Mouse (Mus musculus) hindbrain, embryonic 11.5 days (tissue): ENCODE results near the gene Atrnl1. TPM values are rescaled to one million over a fixed set of nuclear protein-coding genes. Genes with fewer than 3 reads are reported as not detected.

Experiments
- ATAC-seq: fragments of 200-750 bp; cut with Nextera tagmentation; 2 replicates; pipeline ENCODE4 v1.8.0; 2017; ENCODE audit warnings: mild to moderate bottlenecking, moderate TSS enrichment, moderate library complexity; ENCODE audit not compliant: low FRiP score
- DNase-seq: peaks from one replicate; pipeline ENCODE4 v3.0.0-alpha.2; 2015; ENCODE audit warnings: low spot score
- H3K27ac ChIP-seq: fragments of 300-500 bp; sonication (generic); 2 replicates; pipeline ENCODE4 v1.5.1; 2014; ENCODE audit warnings: mild to moderate bottlenecking, low read depth, low read length
- H3K27me3 ChIP-seq: fragments of 300-500 bp; sonication (generic); 2 replicates; pipeline ENCODE4 v1.6.1; 2014; ENCODE audit warnings: mild to moderate bottlenecking, low read length, moderate library complexity, mixed read lengths; ENCODE audit not compliant: control insufficient read depth, insufficient read depth
- H3K36me3 ChIP-seq: fragments of 300-500 bp; sonication (generic); 2 replicates; pipeline ENCODE4 v1.6.1; 2014; ENCODE audit warnings: mild to moderate bottlenecking, low read length, moderate library complexity, mixed read lengths; ENCODE audit not compliant: control insufficient read depth, insufficient read depth
- H3K4me1 ChIP-seq: fragments of 300-500 bp; sonication (generic); replicated peaks from 2 replicates; pipeline ENCODE4 v1.6.1; 2014; ENCODE audit warnings: low read length, mixed read lengths; ENCODE audit not compliant: control insufficient read depth, insufficient read depth
- H3K4me2 ChIP-seq: fragments of 300-500 bp; sonication (generic); replicated peaks from 2 replicates; pipeline ENCODE4 v1.6.1; 2014; ENCODE audit warnings: mild to moderate bottlenecking, low read depth, low read length
- H3K4me3 ChIP-seq: fragments of 300-500 bp; sonication (generic); 2 replicates; pipeline ENCODE4 v1.5.1; 2014; ENCODE audit warnings: low read depth, low read length
- H3K9ac ChIP-seq: fragments of 300-500 bp; sonication (generic); 2 replicates; pipeline ENCODE4 v1.6.1; 2014; ENCODE audit warnings: low read depth, low read length
- H3K9me3 ChIP-seq: fragments of 300-500 bp; sonication (generic); 2 replicates; pipeline ENCODE4 v1.6.1; 2016; ENCODE audit warnings: low read length; ENCODE audit not compliant: control insufficient read depth
- WGBS: fragments of 180-500 bp; shearing (Covaris S2); extraction: QIAGEN DNeasy Blood & Tissue Kit; methylation state at CpG from one replicate; pipeline ENCODE4 v1.1.7; 2014; 5-methylcytosine and 5-hydroxymethylcytosine counted together
- polyA plus RNA-seq: library from polyadenylated mRNA; unstranded; fragments of >200 nt; fragmentation: Nextera tagmentation; extraction: Ambion mirVana; gene quantifications from 2 replicates; pipeline ENCODE4 v1.2.1, GENCODE M21; 2014

Gene Atrnl1
- polyA plus RNA-seq, 1 experiment from 2014 or later, result 6.6 TPM

DNA sequence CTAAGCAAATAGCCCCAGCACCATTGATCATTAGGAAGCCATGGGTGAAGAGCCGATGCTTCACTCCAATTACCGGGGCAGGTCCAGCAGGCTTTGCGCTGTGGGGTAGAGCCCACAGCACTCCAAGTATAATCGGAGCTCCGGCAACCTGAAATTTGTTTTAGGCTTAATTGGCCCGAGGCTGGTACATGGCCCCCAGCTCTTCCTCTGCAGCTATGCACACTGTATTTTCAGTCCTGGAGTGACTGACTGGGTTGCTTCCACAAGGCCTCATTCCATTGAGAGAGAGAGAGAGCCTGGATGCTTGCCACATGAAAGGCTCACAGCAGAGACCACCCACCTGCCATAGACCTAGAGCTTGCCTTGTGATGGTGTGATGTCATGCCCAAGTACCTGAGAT, 555.3 kb downstream of the Atrnl1 start:
- Histone ChIP-seq H3K27ac (no peak overlapping the region), H3K27me3 (no peaks in the 10 kb centered on the region), H3K4me2 (no peak overlapping the region), H3K4me1 (peaks cover 6% of the 10 kb centered on the region; the same call in 1 of the 2 replicates), H3K36me3 (no peaks in the 10 kb centered on the region), H3K9me3 (no peaks in the 10 kb centered on the region), H3K9ac (no peak overlapping the region), H3K4me3 (no peak overlapping the region)
- DNase-seq (no peak), ATAC-seq (no peak)
- 73% methylated on average over 6 of the region's 6 CpGs for WGBS

DNA sequence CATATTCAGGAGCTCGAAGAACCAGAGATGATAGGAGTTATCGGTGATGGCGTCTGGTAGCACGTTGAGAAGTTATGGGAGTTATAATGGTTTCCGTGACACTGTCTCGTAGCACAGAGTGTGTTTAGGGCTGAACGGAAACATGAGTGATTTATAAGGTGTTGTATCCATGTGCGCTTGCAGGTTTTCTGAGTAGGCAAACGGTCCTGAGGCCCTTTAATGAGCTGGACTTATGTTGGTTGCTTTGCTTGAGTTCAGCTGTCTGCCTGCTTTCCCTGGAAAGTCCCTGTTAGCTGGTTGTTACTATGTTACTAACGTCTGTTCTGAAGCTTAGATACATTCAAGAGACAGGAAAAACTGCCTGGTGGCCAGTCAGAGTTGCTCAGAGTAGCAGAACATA, 567.6 kb downstream of the Atrnl1 start:
- Histone ChIP-seq H3K36me3 (no peaks in the 10 kb centered on the region), H3K4me2 (no peak overlapping the region), H3K4me1 (no peaks in the 10 kb centered on the region), H3K9me3 (no peaks in the 10 kb centered on the region), H3K27me3 (no peaks in the 10 kb centered on the region), H3K9ac (no peak overlapping the region), H3K27ac (no peak overlapping the region), H3K4me3 (no peak overlapping the region)
- no peak for DNase-seq
- ATAC-seq, result no peak
- whole genome bisulfite sequencing, result 91% methylated on average over 10 of the region's 10 CpGs

DNA sequence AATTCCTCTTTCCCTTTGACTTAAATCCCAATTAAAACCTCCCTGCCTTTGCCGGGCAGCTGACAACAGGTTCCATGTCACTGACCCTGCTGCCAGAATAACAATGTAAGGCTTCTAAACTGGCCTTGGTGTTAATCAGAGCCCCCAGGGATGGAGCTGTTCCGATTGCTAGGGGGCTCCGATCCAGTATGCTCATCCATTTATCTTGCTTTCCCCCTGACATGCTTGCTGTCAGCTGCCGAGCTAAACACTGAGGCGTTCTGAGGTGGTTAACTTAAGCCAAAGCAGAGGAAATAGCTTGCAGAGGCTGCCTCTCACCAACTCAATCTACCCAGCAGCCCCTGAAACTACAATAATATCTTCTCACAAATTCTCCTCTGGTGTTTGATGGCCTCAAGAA, 569.9 kb downstream of the Atrnl1 start:
- no peak overlapping the region for H3K27ac ChIP-seq
- H3K36me3 ChIP-seq, result no peaks in the 10 kb centered on the region
- no peak overlapping the region for H3K4me3 ChIP-seq
- ATAC-seq, result no peak
- no peaks in the 10 kb centered on the region for H3K27me3 ChIP-seq
- H3K9ac ChIP-seq, result no peak overlapping the region
- H3K4me1 ChIP-seq, result no peaks in the 10 kb centered on the region
- no peak overlapping the region for H3K4me2 ChIP-seq
- H3K9me3 ChIP-seq, result no peaks in the 10 kb centered on the region
- 6% methylated on average over 5 of the region's 5 CpGs for WGBS
- DNase-seq, result peak; percentile 57

Other genes starting within 250 kb of the Atrnl1 start
- gene Trub1, start 158.1 kb upstream of the Atrnl1 start, polyA plus RNA-seq, result 14.8 and 17.8 TPM in 2 replicates